Mouse (Mus musculus) activated CD4-positive, CD25-positive, alpha-beta regulatory T cell, adult 4 months (primary cell): ENCODE results near the gene Dcakd. TPM values are rescaled to one million over a fixed set of nuclear protein-coding genes. Genes with fewer than 3 reads are reported as not detected.

ENCODE experiments used
- polyA plus RNA-seq, 2 experiments: library from polyadenylated mRNA; unstranded; fragments of 100-300 nt; shearing (Covaris generic); gene quantifications; one replicate each; pipeline ENCODE4 v1.2.1; 2017

Dcakd gene
- polyA plus RNA-seq, 2 experiments from 2014 or later = 23.5 to 25.6 TPM

Other genes starting within 250 kb of the Dcakd start
- under 1 TPM in 1 of 2 experiments, not detected in 1; 0.15 TPM for gene Gjc1, start 208.6 kb downstream of the Dcakd start, polyA plus RNA-seq
- gene Higd1b, start 192.5 kb downstream of the Dcakd start, polyA plus RNA-seq = not detected
- 100 to 1,000 TPM in 1 of 2 experiments, 10 to 100 TPM in 1; 97.6 to 127 TPM for gene Eftud2, start 147.3 kb downstream of the Dcakd start, polyA plus RNA-seq
- under 1 TPM in 1 of 2 experiments, not detected in 1; 0.29 TPM for gene Ccdc103, start 147.1 kb downstream of the Dcakd start, polyA plus RNA-seq
- gene Fam187a, start 143.2 kb downstream of the Dcakd start, polyA plus RNA-seq = not detected
- not detected for gene Gfap, start 127.4 kb downstream of the Dcakd start, polyA plus RNA-seq
- 1 to 10 TPM; 1.6 to 1.9 TPM for gene Kif18b, start 103.2 kb downstream of the Dcakd start, polyA plus RNA-seq
- not detected for gene C1ql1, start 81.6 kb downstream of the Dcakd start, polyA plus RNA-seq
- gene Nmt1, start 143 bp downstream of the Dcakd start, polyA plus RNA-seq = 10 to 100 TPM; 62.2 to 99.9 TPM
- gene Plcd3, start 73.3 kb upstream of the Dcakd start, polyA plus RNA-seq = under 1 TPM in 1 of 2 experiments, not detected in 1; 0.20 TPM
- 10 to 100 TPM; 18.4 to 24.0 TPM for gene Acbd4, start 73.3 kb upstream of the Dcakd start, polyA plus RNA-seq
- 1 to 10 TPM; 3.4 TPM for gene Hexim1, start 87.9 kb upstream of the Dcakd start, polyA plus RNA-seq
- gene Hexim2, start 104.1 kb upstream of the Dcakd start, polyA plus RNA-seq = 1 to 10 TPM; 2.2 to 3.6 TPM
- gene Fmnl1, start 142.8 kb upstream of the Dcakd start, polyA plus RNA-seq = 10 to 100 TPM; 60.0 to 62.7 TPM
- not detected for gene 1700023F06Rik, start 180.2 kb upstream of the Dcakd start, polyA plus RNA-seq
- not detected for gene Spata32, start 190.1 kb upstream of the Dcakd start, polyA plus RNA-seq
- 10 to 100 TPM; 22.0 to 28.9 TPM for gene Map3k14, start 239.1 kb upstream of the Dcakd start, polyA plus RNA-seq